Mouse (Mus musculus) intestine, embryonic 16.5 days (tissue): ENCODE measurements around the gene Ktn1. TPM values are rescaled to one million over a fixed set of nuclear protein-coding genes. Genes with fewer than 3 reads are reported as not detected.
A peak's percentile ranks its signal among the peaks of the same experiment; 100 is the strongest.

Source experiments
- ATAC-seq: fragments of 200-750 bp; cut with Nextera tagmentation; 2 replicates; pipeline ENCODE4 v1.8.0; 2017; ENCODE audit warnings: moderate TSS enrichment, moderate library complexity
- H3K27ac ChIP-seq: fragments of 300-500 bp; sonication (generic); 2 replicates; pipeline ENCODE4 v1.5.1; 2014; ENCODE audit warnings: mild to moderate bottlenecking, low read length
- H3K27me3 ChIP-seq: fragments of 300-500 bp; sonication (generic); replicated peaks from 2 replicates; pipeline ENCODE4 v1.6.1; 2014; ENCODE audit warnings: low read length, control low read depth, mixed read lengths; ENCODE audit not compliant: control insufficient read depth, insufficient read depth
- H3K36me3 ChIP-seq: fragments of 300-500 bp; sonication (generic); 2 replicates; pipeline ENCODE4 v1.6.1; 2014; ENCODE audit warnings: low read length, control low read depth; ENCODE audit not compliant: control insufficient read depth, insufficient read depth
- H3K4me1 ChIP-seq: fragments of 300-500 bp; sonication (generic); 2 replicates; pipeline ENCODE4 v1.6.1; 2014; ENCODE audit warnings: low read length, control low read depth, mixed read lengths; ENCODE audit not compliant: control insufficient read depth, insufficient read depth
- H3K4me2 ChIP-seq: fragments of 300-500 bp; sonication (generic); 2 replicates; pipeline ENCODE4 v1.6.1; 2014; ENCODE audit warnings: low read depth, low read length, control low read depth
- H3K4me3 ChIP-seq: fragments of 300-500 bp; sonication (generic); 2 replicates; pipeline ENCODE4 v1.5.1; 2014; ENCODE audit warnings: mild to moderate bottlenecking, low read length
- H3K9ac ChIP-seq: fragments of 300-500 bp; sonication (generic); 2 replicates; pipeline ENCODE4 v1.6.1; 2014; ENCODE audit warnings: low read depth, low read length
- H3K9me3 ChIP-seq: fragments of 300-500 bp; sonication (generic); 2 replicates; pipeline ENCODE4 v1.6.1; 2016; ENCODE audit warnings: low read length, control low read depth; ENCODE audit not compliant: control insufficient read depth
- WGBS: fragments of 180-500 bp; shearing (Covaris S2); extraction: QIAGEN DNeasy Blood & Tissue Kit; methylation state at CpG from one replicate; pipeline ENCODE4 v1.1.7; 2014; 5-methylcytosine and 5-hydroxymethylcytosine counted together
- polyA plus RNA-seq: library from polyadenylated mRNA; unstranded; fragments of >200 nt; fragmentation: Nextera tagmentation; extraction: Ambion mirVana; gene quantifications from 2 replicates; pipeline ENCODE4 v1.2.1, GENCODE M21; 2015

Gene Ktn1
- polyA plus RNA-seq, 1 experiment from 2014 or later, result 37.2 TPM

- Histone ChIP-seq H3K9ac (no peak overlapping the region), H3K4me2 (no peak overlapping the region), H3K27me3 (no peaks in the 10 kb centered on the region), H3K36me3 (0 out of 2 replicates have a peak, but pooled peaks cover 3% of the 10 kb centered on the region), H3K9me3 (no peaks in the 10 kb centered on the region), H3K27ac (no peak overlapping the region), H3K4me1 (no peaks in the 10 kb centered on the region), H3K4me3 (no peak overlapping the region)
- WGBS, result 88% methylated on average over 2 of the region's 2 CpGs
- no peak for ATAC-seq
Measured at GRCm38 (mm10) chr14:47741046-47741445, 92.8 kb downstream of the Ktn1 start.

- no peak overlapping the region for H3K4me2 ChIP-seq
- 89% methylated on average over 7 of the region's 7 CpGs for whole genome bisulfite sequencing
- no peak for ATAC-seq
Measured at GRCm38 (mm10) chr14:47742674-47743073, 94.4 kb downstream of the Ktn1 start.

GRCm38 (mm10) chr14:47745086-47745485 is 96.8 kb downstream of the Ktn1 start:
- Histone ChIP-seq H3K9me3 (no peaks in the 10 kb centered on the region), H3K27me3 (no peaks in the 10 kb centered on the region), H3K36me3 (no peaks in the 10 kb centered on the region), H3K9ac (no peak overlapping the region), H3K4me2 (no peak overlapping the region), H3K4me3 (no peak overlapping the region), H3K27ac (no peak overlapping the region), H3K4me1 (no peaks in the 10 kb centered on the region)
- 96% methylated on average over 4 of the region's 4 CpGs for WGBS
- ATAC-seq, result no peak

More at GRCm38 (mm10) chr14:47742674-47743073, 94.4 kb downstream of the Ktn1 start:
- Histone ChIP-seq H3K4me3 (no peak overlapping the region), H3K36me3 (0 out of 2 replicates have a peak, but pooled peaks cover under 1% of the 10 kb centered on the region), H3K9me3 (no peaks in the 10 kb centered on the region), H3K27ac (no peak overlapping the region), H3K9ac (no peak overlapping the region), H3K4me1 (no peaks in the 10 kb centered on the region), H3K27me3 (no peaks in the 10 kb centered on the region)

GRCm38 (mm10) chr14:47747536-47747935 is 99.3 kb downstream of the Ktn1 start:
- Histone ChIP-seq H3K4me1 (no peaks in the 10 kb centered on the region; the same call in 1 of the 2 replicates), H3K36me3 (no peaks in the 10 kb centered on the region), H3K4me3 (no peak overlapping the region), H3K9ac (no peak overlapping the region), H3K27me3 (no peaks in the 10 kb centered on the region), H3K9me3 (no peaks in the 10 kb centered on the region), H3K4me2 (no peak overlapping the region), H3K27ac (no peak overlapping the region)
- WGBS, result 54% methylated on average over 9 of the region's 9 CpGs
- ATAC-seq, result no peak

GRCm38 (mm10) chr14:47748714-47749113 is 100.5 kb downstream of the Ktn1 start:
- Histone ChIP-seq H3K9ac (no peak overlapping the region), H3K4me3 (no peak overlapping the region), H3K27me3 (no peaks in the 10 kb centered on the region), H3K27ac (no peak overlapping the region), H3K4me2 (no peak overlapping the region), H3K36me3 (no peaks in the 10 kb centered on the region), H3K9me3 (no peaks in the 10 kb centered on the region), H3K4me1 (no peaks in the 10 kb centered on the region; the same call in 1 of the 2 replicates)
- 87% methylated on average over 3 of the region's 3 CpGs for WGBS
- no peak for ATAC-seq

GRCm38 (mm10) chr14:47751422-47752205 is 103.4 kb downstream of the Ktn1 start:
- Histone ChIP-seq H3K4me2 (no peak overlapping the region), H3K27me3 (no peaks in the 10 kb centered on the region), H3K4me1 (peaks cover 2% of the 10 kb centered on the region; the same call in 1 of the 2 replicates), H3K4me3 (no peak overlapping the region), H3K9me3 (no peaks in the 10 kb centered on the region), H3K9ac (no peak overlapping the region), H3K36me3 (no peaks in the 10 kb centered on the region), H3K27ac (no peak overlapping the region)
- 0 out of 2 replicates have a peak, but pooled peaks have one; percentile 31 for ATAC-seq
- WGBS, result 40% methylated on average over 8 of the region's 8 CpGs

- H3K27ac ChIP-seq, result no peak overlapping the region
- WGBS, result 51% methylated on average over 3 of the region's 3 CpGs
- H3K9me3 ChIP-seq, result no peaks in the 10 kb centered on the region
- no peak for ATAC-seq
- no peak overlapping the region for H3K4me2 ChIP-seq
- H3K4me1 ChIP-seq, result peaks cover 2% of the 10 kb centered on the region; the same call in 1 of the 2 replicates
- no peaks in the 10 kb centered on the region for H3K27me3 ChIP-seq
- H3K36me3 ChIP-seq, result no peaks in the 10 kb centered on the region
- no peak overlapping the region for H3K4me3 ChIP-seq
- no peak overlapping the region for H3K9ac ChIP-seq
Measured at GRCm38 (mm10) chr14:47753561-47753960, 105.3 kb downstream of the Ktn1 start.

GRCm38 (mm10) chr14:47754253-47754897 is 106.1 kb downstream of the Ktn1 start:
- Histone ChIP-seq H3K4me3 (no peak overlapping the region), H3K4me1 (peaks cover 2% of the 10 kb centered on the region; the same call in 1 of the 2 replicates), H3K36me3 (no peaks in the 10 kb centered on the region), H3K9me3 (no peaks in the 10 kb centered on the region), H3K4me2 (no peak overlapping the region), H3K27ac (no peak overlapping the region), H3K9ac (no peak overlapping the region), H3K27me3 (no peaks in the 10 kb centered on the region)
- no peak for ATAC-seq
- WGBS, result 73% methylated on average over 4 of the region's 4 CpGs

GRCm38 (mm10) chr14:47756411-47757065 is 108.3 kb downstream of the Ktn1 start:
- H3K4me2 ChIP-seq, result no peak overlapping the region
- H3K4me1 ChIP-seq, result peaks cover 2% of the 10 kb centered on the region; the same call in 1 of the 2 replicates
- no peaks in the 10 kb centered on the region for H3K36me3 ChIP-seq
- ATAC-seq, result no peak
- H3K27ac ChIP-seq, result no peak overlapping the region
- H3K27me3 ChIP-seq, result no peaks in the 10 kb centered on the region
- 74% methylated on average over 9 of the region's 9 CpGs for WGBS
- no peak overlapping the region for H3K4me3 ChIP-seq
- H3K9me3 ChIP-seq, result no peaks in the 10 kb centered on the region
- no peak overlapping the region for H3K9ac ChIP-seq
